Mouse (Mus musculus) hindbrain, embryonic 15.5 days (tissue): ENCODE results near the gene Klhdc1. TPM values are rescaled to one million over a fixed set of nuclear protein-coding genes. Genes with fewer than 3 reads are reported as not detected.

Source experiments
- ATAC-seq: fragments of 200-750 bp; cut with Nextera tagmentation; 2 replicates; pipeline ENCODE4 v1.8.0; 2017; ENCODE audit warnings: low read depth, moderate number of reproducible peaks, moderate TSS enrichment; ENCODE audit not compliant: low FRiP score
- H3K27ac ChIP-seq: fragments of 300-500 bp; sonication (generic); replicated peaks from 2 replicates; pipeline ENCODE4 v1.5.1; 2015; ENCODE audit warnings: mild to moderate bottlenecking, inconsistent platforms
- H3K27me3 ChIP-seq: fragments of 300-500 bp; sonication (generic); 2 replicates; pipeline ENCODE4 v1.6.1; 2015; ENCODE audit warnings: control low read depth, inconsistent platforms
- H3K36me3 ChIP-seq: fragments of 300-500 bp; sonication (generic); 2 replicates; pipeline ENCODE4 v1.6.1; 2015; ENCODE audit warnings: control low read depth, inconsistent platforms
- H3K4me1 ChIP-seq: fragments of 300-500 bp; sonication (generic); replicated peaks from 2 replicates; pipeline ENCODE4 v1.6.1; 2015; ENCODE audit warnings: control low read depth, inconsistent platforms
- H3K4me2 ChIP-seq: fragments of 300-500 bp; sonication (generic); 2 replicates; pipeline ENCODE4 v1.6.1; 2015; ENCODE audit warnings: moderate library complexity, mild to moderate bottlenecking, inconsistent platforms
- H3K4me3 ChIP-seq: fragments of 300-500 bp; sonication (generic); 2 replicates; pipeline ENCODE4 v1.5.1; 2015; ENCODE audit warnings: mild to moderate bottlenecking, inconsistent platforms
- H3K9ac ChIP-seq: fragments of 300-500 bp; sonication (generic); 2 replicates; pipeline ENCODE4 v1.6.1; 2015; ENCODE audit warnings: inconsistent platforms
- H3K9me3 ChIP-seq: fragments of 300-500 bp; sonication (generic); 2 replicates; pipeline ENCODE4 v1.6.1; 2016; ENCODE audit warnings: control low read depth, inconsistent platforms
- WGBS: fragments of 180-500 bp; shearing (Covaris S2); methylation state at CpG from one replicate; pipeline ENCODE4 v1.1.7; 2015; 5-methylcytosine and 5-hydroxymethylcytosine counted together
- polyA plus RNA-seq: library from polyadenylated mRNA; unstranded; fragments of >200 nt; fragmentation: Nextera tagmentation; extraction: Ambion mirVana; gene quantifications from 2 replicates; pipeline ENCODE4 v1.2.1, GENCODE M21; 2015

The Klhdc1 gene
- polyA plus RNA-seq, 1 experiment from 2014 or later = 16.8 TPM

DNA sequence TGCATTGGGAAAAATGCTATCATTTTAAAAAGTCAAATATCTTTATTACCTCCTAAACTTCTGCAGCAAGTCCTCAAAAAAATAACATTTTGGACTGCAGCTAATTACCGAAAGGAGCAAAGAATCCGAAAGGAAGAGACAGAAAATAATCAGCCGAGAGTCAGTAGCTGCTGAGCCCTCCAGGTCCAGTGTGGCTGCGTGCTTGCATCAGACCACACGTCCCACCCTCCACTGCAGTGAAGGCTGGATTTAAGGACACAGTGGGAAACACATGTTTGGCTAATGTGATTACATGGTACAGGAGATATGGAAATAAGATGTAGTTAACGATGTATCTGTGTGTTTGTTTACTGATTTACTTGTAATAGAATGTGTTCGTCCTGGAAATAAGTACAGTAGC, 42.2 kb downstream of the Klhdc1 start:
- Histone ChIP-seq H3K4me2 (no peak overlapping the region), H3K36me3 (no peaks in the 10 kb centered on the region), H3K27me3 (no peaks in the 10 kb centered on the region), H3K4me3 (no peak overlapping the region), H3K27ac (no peak overlapping the region), H3K9me3 (no peaks in the 10 kb centered on the region), H3K4me1 (no peaks in the 10 kb centered on the region), H3K9ac (no peak overlapping the region)
- ATAC-seq = no peak
- WGBS = 85% methylated on average over 7 of the region's 7 CpGs

DNA sequence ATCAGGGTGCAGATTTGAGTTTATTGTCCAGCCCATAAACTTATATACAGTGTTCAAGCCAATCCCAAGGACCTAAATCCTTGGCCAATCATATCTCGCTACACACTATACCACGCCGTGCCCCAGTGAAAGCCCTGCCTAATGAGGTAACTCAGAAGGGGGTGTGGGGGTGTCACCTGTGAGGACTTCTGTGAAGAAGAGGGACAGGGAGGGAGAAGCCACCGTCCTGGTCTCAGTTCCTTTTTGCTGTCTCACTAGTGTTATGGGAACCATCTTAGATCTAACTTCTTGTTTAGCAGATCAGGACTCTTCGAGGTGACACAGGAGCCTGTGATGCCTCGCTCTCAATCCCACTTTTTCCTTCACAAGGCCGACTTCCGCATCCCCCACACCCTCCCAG, 46.6 kb downstream of the Klhdc1 start:
- Histone ChIP-seq H3K27me3 (no peaks in the 10 kb centered on the region), H3K9me3 (no peaks in the 10 kb centered on the region), H3K4me1 (no peaks in the 10 kb centered on the region), H3K4me3 (no peak overlapping the region), H3K27ac (no peak overlapping the region), H3K36me3 (no peaks in the 10 kb centered on the region), H3K4me2 (no peak overlapping the region), H3K9ac (no peak overlapping the region)
- WGBS = 91% methylated on average over 8 of the region's 8 CpGs
- ATAC-seq = no peak

DNA sequence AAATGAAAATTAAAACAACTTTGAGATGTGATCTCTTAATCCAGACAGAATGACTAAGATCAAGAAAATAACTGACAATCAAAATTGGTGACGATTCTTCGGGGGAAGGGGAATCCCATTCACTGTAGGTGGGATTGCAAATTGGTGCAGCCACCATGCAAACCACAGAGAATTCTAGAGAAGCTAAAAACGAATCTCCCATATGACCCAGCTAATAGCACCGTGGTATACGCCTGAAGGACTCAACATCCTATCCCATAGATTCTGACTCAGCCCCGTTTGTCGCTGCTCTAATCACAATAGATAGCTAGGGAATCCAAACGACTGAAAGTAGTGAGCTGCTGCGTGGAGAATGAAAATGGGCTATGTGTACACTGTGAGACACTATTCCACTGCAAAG, 47.7 kb downstream of the Klhdc1 start:
- H3K4me1 ChIP-seq = no peaks in the 10 kb centered on the region
- no peak overlapping the region for H3K4me2 ChIP-seq
- no peak overlapping the region for H3K9ac ChIP-seq
- 81% methylated on average over 9 of the region's 9 CpGs for WGBS
- no peak for ATAC-seq
- no peaks in the 10 kb centered on the region for H3K9me3 ChIP-seq
- H3K4me3 ChIP-seq = no peak overlapping the region
- H3K27ac ChIP-seq = no peak overlapping the region
- H3K36me3 ChIP-seq = no peaks in the 10 kb centered on the region
- no peaks in the 10 kb centered on the region for H3K27me3 ChIP-seq

DNA sequence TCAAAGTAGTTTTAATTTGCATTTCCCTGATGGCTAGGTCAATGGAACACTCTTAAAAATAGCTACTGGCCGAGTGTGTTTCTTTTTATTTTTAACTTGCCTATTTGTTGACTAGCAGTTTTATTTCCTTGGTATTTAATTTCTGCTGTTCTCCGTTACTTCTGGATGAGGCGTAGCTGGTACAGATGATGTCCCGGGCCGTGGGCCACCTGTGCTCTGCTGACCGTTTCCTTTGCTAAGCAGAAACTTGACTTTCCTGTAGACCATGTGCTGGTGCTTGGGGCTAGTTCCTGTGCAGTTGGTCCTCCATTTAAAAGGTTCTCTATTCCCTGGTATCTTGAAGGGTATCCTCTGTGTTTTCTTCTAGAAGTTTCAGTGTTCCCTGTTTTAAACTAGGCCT, 51.4 kb downstream of the Klhdc1 start:
- H3K27me3 ChIP-seq = no peaks in the 10 kb centered on the region
- H3K4me3 ChIP-seq = no peak overlapping the region
- peaks cover 7% of the 10 kb centered on the region for H3K4me1 ChIP-seq
- H3K9ac ChIP-seq = no peak overlapping the region
- no peak for ATAC-seq
- no peak overlapping the region for H3K4me2 ChIP-seq
- no peaks in the 10 kb centered on the region for H3K9me3 ChIP-seq
- H3K36me3 ChIP-seq = no peaks in the 10 kb centered on the region
- H3K27ac ChIP-seq = no peak overlapping the region
- WGBS = 95% methylated on average over 6 of the region's 6 CpGs

DNA sequence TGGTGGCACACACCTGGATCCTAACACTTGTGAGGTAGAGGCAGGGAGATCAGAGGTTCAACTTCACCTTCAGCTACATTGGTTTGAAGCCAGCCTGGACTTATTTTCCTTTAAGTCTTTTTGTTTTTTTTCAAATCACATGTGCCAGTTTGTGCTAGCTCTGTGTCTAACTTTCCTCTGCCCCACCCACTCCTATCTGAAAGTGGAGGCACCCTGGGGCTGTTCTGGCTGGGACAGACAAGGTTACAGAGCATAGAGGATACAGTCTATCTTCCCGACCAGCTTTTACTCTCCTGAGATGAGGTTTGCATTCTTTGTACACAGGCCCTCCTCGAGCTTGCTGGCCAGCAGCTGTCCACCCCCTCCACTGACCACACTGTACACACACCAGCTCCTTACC, 52.8 kb downstream of the Klhdc1 start:
- Histone ChIP-seq H3K4me1 (peaks cover 19% of the 10 kb centered on the region), H3K9me3 (no peaks in the 10 kb centered on the region), H3K4me3 (no peak overlapping the region), H3K4me2 (no peak overlapping the region), H3K27ac (no peak overlapping the region), H3K36me3 (no peaks in the 10 kb centered on the region), H3K27me3 (no peaks in the 10 kb centered on the region), H3K9ac (no peak overlapping the region)
- 49% methylated on average over 2 of the region's 2 CpGs for WGBS
- ATAC-seq = no peak

DNA sequence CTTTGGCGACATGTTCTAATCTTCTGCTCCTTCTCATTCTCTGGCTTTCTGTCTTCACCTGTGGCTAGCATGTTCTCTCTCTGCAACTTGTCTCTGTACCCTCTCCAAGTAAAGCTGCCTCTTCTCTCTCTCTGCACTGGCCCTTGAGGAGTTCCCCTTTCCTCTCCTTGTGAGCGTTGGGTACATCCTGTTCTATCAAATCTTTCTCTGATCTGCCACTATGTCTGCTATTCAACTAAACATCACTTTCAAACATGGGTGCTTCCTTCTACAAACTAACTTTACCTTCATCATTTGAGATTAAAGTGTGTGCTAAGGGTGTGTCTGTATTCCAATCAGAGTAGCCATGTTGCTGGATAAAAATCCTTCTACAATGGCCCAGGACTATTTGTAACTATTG, 54.0 kb downstream of the Klhdc1 start:
- 86% methylated on average over 2 of the region's 2 CpGs for WGBS
- no peak overlapping the region for H3K4me3 ChIP-seq
- no peak for ATAC-seq

DNA sequence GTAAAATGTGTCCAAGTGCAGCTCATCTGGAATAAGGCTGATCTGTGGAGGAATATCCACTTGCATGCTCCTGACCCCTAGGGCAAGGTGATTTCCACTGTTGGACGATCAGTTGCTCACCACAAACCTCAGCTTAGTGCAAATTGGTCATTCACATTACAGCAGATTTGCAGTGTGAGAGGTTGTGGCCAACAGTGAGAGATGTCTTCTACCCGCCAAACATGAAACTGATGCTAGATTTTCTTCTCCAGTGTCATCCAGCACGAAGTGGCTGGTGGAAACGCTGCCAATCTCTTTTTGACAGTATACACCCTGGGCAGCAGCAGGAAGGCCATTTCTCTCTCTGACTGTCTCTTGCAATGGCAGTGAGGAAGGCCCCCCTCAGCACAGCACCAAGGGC, 54.7 kb downstream of the Klhdc1 start:
- peaks cover 28% of the 10 kb centered on the region for H3K4me1 ChIP-seq
- ATAC-seq = no peak
- H3K27ac ChIP-seq = peak overlapping the region; percentile 97
- peak overlapping the region; percentile 75 for H3K4me2 ChIP-seq
- peak overlapping the region; percentile 99 for H3K9ac ChIP-seq
- no peaks in the 10 kb centered on the region for H3K27me3 ChIP-seq
- no peaks in the 10 kb centered on the region for H3K9me3 ChIP-seq
- H3K4me3 ChIP-seq = peak overlapping the region; percentile 95
- peaks cover 4% of the 10 kb centered on the region; the same call in 1 of the 2 replicates for H3K36me3 ChIP-seq
- WGBS = 77% methylated on average over 4 of the region's 4 CpGs

More for the DNA sequence above, 54.0 kb downstream of the Klhdc1 start:
- no peak overlapping the region for H3K27ac ChIP-seq
- no peaks in the 10 kb centered on the region for H3K36me3 ChIP-seq
- no peak overlapping the region for H3K9ac ChIP-seq
- H3K27me3 ChIP-seq = no peaks in the 10 kb centered on the region
- H3K4me2 ChIP-seq = no peak overlapping the region
- H3K4me1 ChIP-seq = peaks cover 28% of the 10 kb centered on the region
- H3K9me3 ChIP-seq = no peaks in the 10 kb centered on the region

DNA sequence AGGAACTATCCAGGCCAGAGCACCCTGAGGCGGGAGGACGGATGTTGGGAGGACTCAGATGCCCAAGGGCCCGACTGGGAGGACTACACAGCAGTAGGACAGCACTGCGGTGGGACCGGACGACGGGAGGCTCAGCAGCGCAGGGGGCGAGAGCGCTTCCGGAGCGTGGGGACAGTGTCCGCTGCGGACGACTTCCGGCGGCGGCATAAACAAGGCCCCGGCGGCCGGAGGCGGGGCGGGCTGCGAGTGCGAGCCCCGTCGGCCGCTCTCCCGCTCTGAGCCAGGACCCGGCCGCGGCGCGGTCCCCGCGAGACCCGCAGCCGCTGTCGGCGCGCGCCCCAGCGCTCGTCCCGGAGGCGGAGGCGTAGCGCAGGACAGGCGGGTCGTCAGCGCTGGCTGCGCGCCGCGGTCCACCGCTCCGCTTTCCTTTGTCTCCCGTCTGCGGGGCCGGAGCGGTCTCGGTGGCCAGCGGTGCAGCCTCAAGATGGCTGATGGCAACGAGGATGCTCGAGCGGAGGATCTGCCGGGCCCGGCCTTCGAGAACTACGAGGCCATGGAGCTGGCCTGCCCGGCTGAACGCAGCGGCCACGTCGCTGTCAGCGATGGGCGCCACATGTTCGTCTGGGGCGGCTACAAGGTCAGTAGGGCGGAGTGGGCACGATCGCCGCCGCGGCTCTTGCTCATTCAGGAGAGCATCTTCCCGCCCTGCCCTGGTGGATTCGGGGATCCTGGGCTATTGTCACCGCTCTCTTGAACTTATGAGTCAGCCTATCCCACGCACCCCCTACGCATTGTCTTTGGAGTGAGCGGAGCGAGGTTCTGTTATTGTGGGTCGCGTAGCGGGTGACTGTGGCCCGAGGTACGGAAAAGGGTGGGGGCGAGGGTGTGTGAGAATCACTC, 55.8 kb downstream of the Klhdc1 start, which contains the start of gene Klhdc2:
Gene Klhdc2, plus strand, starts transcription at position 171 of the 900 bp plus-strand sequence.
- WGBS = under 1% methylated on average over 97 of the region's 98 CpGs
- peak; percentile 96 for ATAC-seq
- Histone ChIP-seq H3K4me2 (peak within 1 kb of the TSS; percentile 75), H3K9me3 (no peaks in the 10 kb centered on the region), H3K9ac (peak within 1 kb of the TSS; percentile 99), H3K36me3 (peaks cover 12% of the 10 kb centered on the region), H3K4me3 (peak within 1 kb of the TSS; percentile 95), H3K27me3 (no peaks in the 10 kb centered on the region), H3K27ac (peak within 1 kb of the TSS; percentile 97), H3K4me1 (peaks cover 28% of the 10 kb centered on the region)

DNA sequence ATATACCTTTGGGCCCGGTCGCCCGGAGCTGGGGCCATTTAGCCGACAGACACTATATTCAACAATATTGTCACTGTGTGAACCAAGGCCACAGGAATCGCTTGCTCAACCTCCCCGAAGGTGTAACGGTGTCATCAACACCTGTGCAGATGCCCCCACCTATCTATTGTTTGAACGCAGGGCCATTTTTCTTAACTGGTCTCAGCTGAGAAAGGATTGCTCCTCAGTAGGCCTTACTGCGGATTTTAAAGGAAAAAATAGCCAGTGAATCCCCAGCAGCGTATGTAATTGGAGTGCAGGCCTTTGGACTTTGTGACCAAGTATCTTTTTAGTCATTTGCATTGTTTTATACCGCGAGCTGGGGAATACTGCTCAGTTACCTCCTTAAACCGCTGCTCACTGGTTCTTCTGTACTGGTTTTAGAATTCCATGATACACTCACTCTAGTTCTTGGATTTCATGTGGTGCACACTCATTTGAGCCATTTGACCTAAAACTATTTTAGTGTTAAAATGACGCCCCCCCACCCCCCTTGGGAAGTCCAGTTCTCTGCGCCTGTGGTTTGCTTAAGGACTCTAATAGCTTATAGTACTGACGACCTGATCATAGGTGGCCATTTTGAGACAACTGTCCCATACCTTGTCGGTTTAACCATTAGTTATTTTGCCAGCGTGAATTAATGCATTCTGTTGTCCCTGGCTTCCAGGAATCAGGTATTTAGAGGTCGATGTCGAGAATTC, 56.6 kb downstream of the Klhdc1 start:
- Histone ChIP-seq H3K4me1 (peaks cover 28% of the 10 kb centered on the region), H3K9ac (peak overlapping the region; percentile 99), H3K4me2 (peak overlapping the region; percentile 75), H3K4me3 (peak overlapping the region; percentile 95), H3K27ac (peak overlapping the region; percentile 97), H3K27me3 (no peaks in the 10 kb centered on the region), H3K36me3 (peaks cover 21% of the 10 kb centered on the region), H3K9me3 (no peaks in the 10 kb centered on the region)
- WGBS = 19% methylated on average over 20 of the region's 20 CpGs
- ATAC-seq = no peak

DNA sequence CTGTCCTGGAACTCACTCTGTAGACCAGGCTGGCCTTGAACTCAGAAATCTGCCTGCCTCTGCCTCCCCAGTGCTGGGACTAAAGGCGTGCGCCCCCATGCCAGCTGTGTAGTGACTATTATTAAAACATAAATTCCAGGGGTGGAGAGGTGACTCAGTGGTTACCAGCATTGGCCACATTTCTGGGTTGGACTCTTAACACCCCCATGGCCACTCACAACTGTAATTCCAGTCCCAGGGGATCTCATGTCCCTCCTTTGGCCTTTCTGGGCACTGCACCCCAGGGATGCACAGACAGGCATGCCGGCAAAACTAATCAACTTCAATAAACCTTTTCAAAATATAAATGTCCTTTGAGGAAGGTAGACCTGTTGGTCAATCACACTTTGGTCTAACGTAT, 57.3 kb downstream of the Klhdc1 start:
- Histone ChIP-seq H3K4me3 (peak overlapping the region; percentile 95), H3K27me3 (no peaks in the 10 kb centered on the region), H3K36me3 (peaks cover 26% of the 10 kb centered on the region), H3K27ac (no peak overlapping the region), H3K9ac (no peak overlapping the region), H3K9me3 (no peaks in the 10 kb centered on the region), H3K4me1 (peaks cover 28% of the 10 kb centered on the region), H3K4me2 (peak overlapping the region; percentile 75)
- no peak for ATAC-seq
- 84% methylated on average over 4 of the region's 4 CpGs for WGBS

DNA sequence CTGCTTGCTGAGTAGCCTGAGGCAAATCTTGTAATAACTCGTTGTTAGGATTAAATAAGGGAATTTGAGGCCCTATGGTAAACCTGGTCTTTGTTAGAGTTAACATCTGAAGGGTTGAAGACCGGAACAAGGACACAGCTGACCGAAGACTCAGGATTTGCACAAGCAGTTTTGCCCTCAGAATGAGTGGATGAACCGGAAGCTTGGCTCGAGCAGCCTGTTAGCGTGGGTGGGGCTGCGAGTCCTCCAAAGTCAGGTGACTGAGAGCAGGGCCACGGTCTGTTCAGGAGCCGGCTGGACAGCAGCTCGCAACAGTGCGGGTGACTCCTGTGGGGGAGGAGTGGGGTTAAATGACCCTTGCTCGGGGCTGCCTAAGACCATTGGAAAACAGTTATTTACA, 58.3 kb downstream of the Klhdc1 start:
- Histone ChIP-seq H3K27ac (no peak overlapping the region), H3K27me3 (no peaks in the 10 kb centered on the region), H3K4me1 (peaks cover 28% of the 10 kb centered on the region), H3K9ac (no peak overlapping the region), H3K4me2 (0 out of 2 replicates have a peak overlapping the region, but pooled peaks have one; percentile 75), H3K9me3 (no peaks in the 10 kb centered on the region), H3K36me3 (peaks cover 32% of the 10 kb centered on the region), H3K4me3 (no peak overlapping the region)
- no peak for ATAC-seq
- WGBS = 71% methylated on average over 12 of the region's 12 CpGs

DNA sequence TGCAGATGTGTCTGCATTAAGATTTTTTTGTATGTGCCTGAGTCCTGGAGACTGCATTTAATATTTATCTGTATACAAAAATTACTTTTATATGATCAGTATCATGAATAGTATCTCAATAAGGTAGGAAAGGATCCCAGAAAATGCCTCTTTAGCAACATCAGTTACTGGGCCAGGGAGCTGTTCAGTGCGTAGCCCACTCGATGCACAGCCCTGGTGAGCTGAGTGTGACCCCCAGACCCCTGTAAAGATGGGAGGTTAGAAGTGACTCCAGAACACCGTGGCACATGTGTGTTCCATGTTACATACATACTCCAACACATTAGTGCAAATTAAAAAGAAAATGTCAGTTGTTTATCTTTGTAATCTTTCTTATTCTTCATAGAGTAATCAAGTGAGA, 58.9 kb downstream of the Klhdc1 start:
- no peak for ATAC-seq
- Histone ChIP-seq H3K27me3 (no peaks in the 10 kb centered on the region), H3K36me3 (peaks cover 37% of the 10 kb centered on the region), H3K9me3 (no peaks in the 10 kb centered on the region), H3K4me1 (peaks cover 28% of the 10 kb centered on the region), H3K4me2 (no peak overlapping the region), H3K4me3 (no peak overlapping the region), H3K27ac (no peak overlapping the region), H3K9ac (no peak overlapping the region)
- WGBS = 92% methylated on average over 3 of the region's 3 CpGs
